Mouse (Mus musculus): ENCODE data around the gene Peak1.
A peak's percentile ranks its signal among the peaks of the same experiment; 100 is the strongest.

Gene Peak1

DNA sequence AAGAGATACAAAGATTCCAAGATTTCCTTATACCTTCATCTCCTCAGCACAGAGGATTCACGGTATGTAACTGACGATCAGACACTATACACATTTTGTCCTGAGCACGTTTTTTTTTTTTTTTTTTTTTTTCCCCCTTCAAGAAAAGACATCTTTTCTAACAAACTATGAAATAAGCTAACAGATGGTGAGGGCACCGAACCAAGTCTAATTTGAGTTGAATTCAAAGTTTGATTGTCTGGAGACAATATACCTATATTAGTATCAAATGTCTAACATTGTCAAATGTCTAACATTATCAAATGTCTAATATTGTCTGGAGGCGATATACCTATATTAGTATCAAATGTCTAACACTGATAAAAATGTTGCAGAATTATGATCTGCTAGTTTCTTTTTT, 135.4 kb downstream of the Peak1 start:
- no peak for TF ChIP-seq GATA4 (IDR thresholded peaks at IDR 0.05; ENCODE audit: insufficient replicate concordance, low read length)

DNA sequence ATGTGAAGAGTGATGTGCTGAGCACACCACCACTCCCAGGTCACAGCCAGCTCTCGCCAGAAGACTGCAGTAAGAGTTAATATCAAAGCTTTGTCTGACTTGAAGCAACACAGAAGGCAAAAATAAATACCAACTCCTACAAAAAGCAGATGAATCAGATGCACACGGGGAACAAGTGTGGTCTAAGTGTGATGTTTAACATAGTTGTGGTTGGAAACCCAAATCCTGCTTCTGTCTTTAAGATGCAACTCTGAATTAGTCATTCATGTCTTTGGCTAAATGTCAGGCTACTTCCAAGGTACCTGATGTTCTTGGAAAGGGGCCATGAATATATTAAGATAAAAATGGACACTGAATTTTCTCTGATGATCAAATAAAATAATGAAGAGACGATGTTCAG, 144.3 kb downstream of the Peak1 start:
- TF ChIP-seq GATA4 (IDR thresholded peaks at IDR 0.05; ENCODE audit: insufficient replicate concordance, low read length): no peak

DNA sequence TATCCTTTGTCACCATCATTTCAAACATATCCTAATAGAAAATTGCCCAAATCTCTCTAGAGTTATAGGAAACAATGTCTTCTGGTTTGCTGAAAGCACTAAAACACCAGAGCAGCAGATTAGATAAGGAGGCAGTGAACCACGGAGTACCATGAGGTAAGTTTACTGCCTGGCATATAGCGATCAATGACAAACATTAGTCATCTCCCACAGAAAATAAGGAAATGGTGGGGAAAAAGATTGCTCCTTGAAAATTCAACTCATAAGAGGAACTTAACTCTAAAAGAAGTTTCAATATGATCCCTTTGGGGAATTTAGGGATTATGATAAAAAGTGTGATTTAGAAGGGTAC, 145.6 kb downstream of the Peak1 start:
- TF ChIP-seq GATA4 (IDR thresholded peaks at IDR 0.05; ENCODE audit: insufficient replicate concordance, low read length): no peak

DNA sequence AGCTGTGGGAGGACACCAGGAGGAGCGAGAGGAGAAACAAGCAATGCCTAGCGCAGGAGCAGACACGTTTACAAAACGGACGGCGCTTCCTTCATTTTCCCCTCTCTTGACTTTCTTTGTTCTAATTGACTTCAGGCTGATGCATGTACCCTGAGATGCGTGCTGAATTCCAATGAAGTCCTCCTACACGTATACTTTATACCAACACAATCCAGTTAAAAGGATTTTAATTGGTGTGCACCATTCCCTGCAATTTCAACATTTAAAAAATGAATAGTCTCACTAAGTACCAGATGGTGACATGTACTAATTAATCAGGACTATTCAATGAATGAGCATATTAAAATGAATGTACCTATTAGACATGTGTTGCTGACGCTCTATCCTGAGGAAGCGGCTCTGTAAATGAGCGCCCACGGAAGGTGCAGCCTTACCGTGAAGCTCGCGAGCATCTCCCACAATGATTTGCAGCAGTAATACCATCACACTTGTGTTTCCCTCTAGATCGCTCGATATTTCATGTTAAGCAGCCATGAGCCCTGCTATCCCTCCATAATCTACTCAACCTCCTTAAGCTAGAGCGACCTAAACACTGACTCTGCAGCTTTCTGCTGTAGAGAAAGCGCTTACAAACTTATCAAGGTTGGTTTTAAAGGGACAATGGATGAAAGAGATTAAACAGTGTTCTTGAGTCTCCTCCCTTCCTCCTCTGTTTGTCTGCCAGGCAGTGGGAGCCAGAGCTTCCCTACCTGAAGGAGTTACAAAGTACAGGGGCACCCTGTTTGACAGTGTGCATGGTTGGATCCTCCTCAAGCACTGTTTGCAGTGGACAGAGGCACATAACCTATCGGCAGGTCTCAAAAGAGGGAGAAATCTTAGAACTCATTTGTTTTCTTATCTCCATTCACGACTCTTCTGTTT, 146.3 kb downstream of the Peak1 start:
- no peak for TF ChIP-seq GATA4 (IDR thresholded peaks at IDR 0.05; ENCODE audit: insufficient replicate concordance, low read length)

DNA sequence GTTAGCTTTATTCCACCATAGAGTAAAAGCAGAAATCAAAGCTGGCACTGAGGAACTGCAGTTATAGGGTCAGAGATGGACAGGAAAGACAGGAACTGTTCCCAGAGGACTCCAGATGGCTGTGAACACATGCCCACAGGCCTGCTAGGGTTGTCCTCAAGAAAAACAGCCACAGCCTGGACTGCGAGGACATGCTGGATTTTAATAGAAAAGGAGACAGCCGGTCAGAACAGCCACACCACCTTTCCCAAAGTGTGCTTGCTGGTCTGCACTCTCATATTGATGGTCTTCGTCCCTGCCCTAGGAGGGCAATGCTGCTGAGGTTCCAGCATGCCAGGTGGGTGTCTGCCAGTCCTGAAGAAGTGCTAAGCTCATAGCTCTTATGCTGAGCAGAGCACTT, 148.8 kb downstream of the Peak1 start:
- TF ChIP-seq GATA4 (IDR thresholded peaks at IDR 0.05; ENCODE audit: insufficient replicate concordance, low read length): no peak

DNA sequence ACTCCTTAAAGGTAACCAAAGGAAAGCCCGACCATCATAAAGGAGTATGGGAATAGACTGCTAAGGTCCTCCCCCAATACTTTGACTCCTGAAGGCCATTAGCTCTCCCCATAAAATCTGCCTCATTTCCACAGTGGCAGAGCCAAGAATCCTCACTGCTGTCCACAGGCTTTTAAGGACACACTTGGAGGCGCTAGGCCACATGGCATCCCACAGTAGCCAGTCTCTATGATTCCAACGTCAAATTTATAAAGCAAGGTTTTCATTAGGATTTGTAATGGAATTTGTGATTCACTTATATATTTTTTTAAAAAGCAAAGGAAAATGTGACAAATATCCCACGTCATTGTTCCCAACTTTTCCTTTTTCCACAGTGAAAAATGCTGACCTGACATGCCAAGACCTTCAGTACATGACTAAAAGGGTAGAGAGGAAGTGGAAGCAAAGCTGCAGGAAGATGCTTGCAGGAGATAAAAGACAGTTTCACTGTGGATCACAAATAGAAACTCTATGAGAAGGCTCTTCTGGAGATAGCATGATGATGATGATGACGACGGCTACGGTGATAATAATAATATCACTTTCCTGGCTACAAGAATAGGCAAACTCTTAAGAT, 151.6 kb downstream of the Peak1 start:
- peak; percentile 8; the same call in 1 of the 2 replicates for TF ChIP-seq GATA4 (IDR thresholded peaks at IDR 0.05; ENCODE audit: insufficient replicate concordance, low read length)

DNA sequence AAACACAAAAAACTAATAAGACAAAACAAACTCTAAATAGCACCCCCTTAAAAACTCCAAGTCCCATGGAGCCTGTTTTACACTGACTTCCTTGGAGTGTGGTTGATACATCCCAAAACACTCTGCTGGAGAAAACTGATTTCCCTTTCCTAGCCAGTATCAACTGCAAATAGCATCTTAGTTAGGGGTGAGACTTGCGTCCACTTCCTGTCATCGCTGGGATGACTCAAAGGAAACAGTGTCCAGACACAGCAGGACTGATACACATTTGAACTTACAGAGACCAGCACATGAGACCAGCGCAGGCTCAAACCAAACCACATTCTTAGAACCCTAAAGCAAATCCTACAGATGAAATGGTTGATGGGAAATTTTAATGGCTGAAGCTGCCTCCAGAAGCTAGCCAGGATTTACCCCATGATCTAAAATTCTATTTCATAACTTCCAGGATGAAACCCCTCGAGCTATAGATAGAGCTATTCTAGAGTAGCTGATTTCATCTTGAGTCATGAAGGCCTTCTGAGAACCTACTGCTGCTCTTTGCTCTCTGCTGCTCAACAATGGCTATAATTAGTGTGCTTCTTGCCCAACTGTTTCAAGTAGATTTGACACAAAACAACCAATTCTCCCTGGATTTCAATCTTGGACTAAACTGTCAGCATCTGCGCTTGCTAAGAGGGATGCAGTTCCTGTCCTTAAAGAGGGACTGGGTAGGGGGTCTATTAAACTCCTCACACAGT, 152.2 kb downstream of the Peak1 start:
- peak; percentile 57; the same call in 1 of the 2 replicates for TF ChIP-seq GATA4 (IDR thresholded peaks at IDR 0.05; ENCODE audit: insufficient replicate concordance, low read length)

DNA sequence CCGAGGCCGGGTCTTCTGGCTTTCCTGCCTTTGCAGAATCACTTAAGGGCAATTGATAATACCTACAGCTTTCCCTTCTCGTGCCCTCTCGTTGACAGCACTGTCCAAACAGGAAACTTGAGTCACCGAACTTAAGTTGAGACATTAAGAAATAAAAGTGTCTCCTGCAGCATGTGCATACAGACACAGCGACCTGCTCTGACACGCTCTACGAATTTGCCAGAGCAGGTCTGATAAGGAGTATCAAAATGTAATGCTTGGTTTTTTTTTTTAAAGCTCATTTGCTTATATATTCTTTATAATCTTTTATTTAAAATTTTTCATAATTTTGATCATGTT, 152.9 kb downstream of the Peak1 start:
- no peak for TF ChIP-seq GATA4 (IDR thresholded peaks at IDR 0.05; ENCODE audit: insufficient replicate concordance, low read length)

DNA sequence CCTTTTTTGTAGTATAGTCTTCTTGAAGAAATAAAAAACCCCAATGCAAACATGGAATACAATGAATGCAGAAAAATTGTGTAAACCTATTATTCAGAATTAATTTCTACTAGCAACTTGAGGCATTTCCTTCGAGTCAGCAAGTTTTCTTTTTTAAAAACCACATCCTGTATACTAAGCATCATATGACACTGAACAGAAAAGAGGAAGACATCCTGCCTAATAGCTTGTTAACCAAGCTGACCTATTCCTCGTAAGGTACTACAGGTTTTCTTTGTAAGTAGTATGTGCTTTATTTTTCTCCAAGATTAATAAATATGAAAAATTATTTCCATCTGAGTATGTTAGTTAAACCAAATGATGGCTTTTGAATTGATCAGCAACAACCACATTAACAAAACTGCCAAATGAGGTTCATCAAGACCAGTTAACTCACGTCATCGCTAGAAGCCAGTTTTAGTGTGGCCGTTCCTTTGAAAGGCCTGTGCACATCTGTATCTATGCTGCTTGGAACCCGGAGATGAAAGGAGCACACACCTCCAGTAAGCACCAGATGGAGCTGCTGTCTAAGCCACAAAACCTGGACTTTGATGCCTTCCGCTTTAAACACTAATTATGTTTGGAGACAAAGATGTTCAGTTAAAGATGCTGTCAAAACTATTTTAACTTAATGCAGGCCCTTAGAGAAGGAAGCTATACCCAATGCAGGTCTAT, 153.4 kb downstream of the Peak1 start:
- TF ChIP-seq GATA4 (IDR thresholded peaks at IDR 0.05; ENCODE audit: insufficient replicate concordance, low read length): no peak

DNA sequence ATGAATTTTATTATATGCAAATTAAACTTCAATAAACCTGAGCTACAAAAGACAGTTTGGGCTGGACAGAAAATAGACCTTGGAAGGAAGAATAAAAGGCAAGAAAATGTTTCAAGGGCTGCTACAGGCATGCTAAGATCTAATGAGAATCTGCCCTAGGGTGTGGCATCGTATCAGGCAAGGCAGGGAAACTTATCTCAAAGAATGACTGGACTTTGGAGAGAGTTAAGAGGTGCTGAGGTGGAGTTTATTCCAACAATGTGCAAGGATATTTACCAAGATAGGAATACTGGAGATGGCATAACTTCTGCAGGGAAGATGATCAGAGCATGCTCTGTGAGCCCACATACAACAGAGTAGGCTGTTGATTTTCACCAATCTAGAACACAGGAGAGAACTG, 154.8 kb downstream of the Peak1 start:
- TF ChIP-seq GATA4 (IDR thresholded peaks at IDR 0.05; ENCODE audit: insufficient replicate concordance, low read length): no peak

DNA sequence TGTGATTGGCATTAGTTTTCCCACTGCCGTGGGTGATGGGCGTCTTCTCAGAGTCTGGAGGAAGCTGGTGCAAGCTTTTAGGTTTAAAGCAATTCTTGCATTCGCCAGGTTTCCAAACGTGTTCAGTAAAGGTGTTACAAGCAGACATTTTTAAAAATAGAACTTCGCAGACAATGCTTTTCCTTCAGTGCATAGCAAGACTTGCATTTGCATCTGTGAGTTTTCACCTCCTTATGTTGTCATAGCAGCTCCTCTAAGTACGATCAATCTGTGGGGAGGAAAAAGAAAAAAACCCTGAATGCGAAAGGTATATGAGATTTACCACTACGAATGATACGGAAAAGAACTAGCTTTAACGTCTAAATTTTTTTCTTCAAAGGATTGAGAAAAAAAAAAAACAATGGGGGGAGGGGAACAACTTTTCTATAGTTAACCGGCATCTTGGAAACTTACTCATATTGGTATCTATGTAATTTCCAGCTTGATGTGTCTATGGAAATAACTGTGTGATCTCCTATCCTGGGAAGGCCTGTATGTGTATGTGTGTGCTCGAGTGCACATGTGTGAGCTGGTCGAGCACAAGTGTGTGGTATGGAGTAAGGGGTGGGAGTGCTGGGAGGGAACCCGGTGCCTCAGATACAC, 157.3 kb downstream of the Peak1 start:
- TF ChIP-seq GATA4 (IDR thresholded peaks at IDR 0.05; ENCODE audit: insufficient replicate concordance, low read length): no peak

DNA sequence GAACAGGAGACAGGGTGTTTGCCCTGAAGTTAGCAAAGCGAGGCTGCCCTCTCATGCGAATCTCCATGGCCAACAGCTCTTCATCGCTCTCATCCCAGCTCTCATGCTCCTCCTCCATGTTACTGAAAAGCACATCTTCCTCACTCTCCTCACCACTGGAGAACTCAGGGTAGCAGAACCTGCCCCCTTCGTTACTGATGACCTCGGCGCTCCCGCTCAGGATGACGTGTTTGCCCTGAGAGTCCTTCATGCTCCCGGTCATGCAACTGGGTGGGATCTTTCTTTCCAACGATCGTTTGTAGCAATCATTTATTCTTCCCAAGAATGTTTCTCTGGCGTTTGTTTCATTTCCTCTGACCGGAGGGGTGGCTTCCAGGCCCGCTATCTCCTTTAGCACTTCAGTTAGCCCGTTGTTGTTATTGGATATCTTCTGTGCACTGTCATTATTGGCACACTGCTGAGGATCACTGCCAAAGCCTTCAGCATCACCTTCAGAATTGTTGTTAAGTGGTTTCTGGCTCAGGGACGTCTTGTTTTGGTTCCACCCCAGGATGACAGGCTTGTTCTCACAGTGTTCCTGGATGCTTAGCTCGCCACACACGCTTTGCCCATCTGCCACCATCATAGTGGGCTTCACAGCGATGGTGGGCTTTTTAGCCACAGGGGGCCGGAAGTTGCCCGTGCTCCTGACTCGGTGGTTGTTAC, 157.9 kb downstream of the Peak1 start:
- peak; percentile 51; the same call in 1 of the 2 replicates for TF ChIP-seq GATA4 (IDR thresholded peaks at IDR 0.05; ENCODE audit: insufficient replicate concordance, low read length)

DNA sequence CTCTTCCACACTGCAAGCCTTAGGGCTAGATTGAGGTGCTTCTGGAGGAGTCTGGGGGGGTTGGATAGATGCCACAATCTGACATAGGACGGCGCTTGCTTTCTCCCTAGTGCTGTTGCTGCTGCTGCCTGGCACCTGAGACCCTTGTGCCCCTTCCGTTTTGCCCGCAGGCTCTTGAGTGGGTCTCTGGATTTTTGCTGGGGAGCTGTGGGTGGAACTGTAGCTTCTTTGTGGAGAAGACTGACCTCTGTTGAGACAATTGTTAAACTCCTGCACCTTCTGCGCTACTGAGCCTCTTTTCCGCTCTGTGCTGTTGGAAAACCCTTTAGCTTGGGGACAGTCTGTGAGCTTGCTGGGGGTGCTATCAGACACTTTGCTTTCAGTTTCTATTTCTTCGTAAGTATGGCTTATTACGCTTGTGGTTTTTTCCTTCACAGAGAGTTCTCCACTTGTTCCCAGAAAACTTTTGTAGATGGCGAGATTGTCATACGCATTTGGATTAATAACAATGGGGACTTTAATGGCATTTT, 159.5 kb downstream of the Peak1 start:
- no peak for TF ChIP-seq GATA4 (IDR thresholded peaks at IDR 0.05; ENCODE audit: insufficient replicate concordance, low read length)
